Mouse (Mus musculus) telencephalon, adult 2 months (tissue): ENCODE measurements around the gene Abhd16a.

Experiments used
- DNase-seq: peaks from one replicate; pipeline ENCODE4 v3.0.0-alpha.2; 2011; ENCODE audit warnings: low read depth, low spot score

The Abhd16a gene

GRCm38 (mm10) chr17:35060071-35060470, 29.0 kb upstream of the Abhd16a start:
- DNase-seq, result no peak

GRCm38 (mm10) chr17:35060737-35061297, 28.2 kb upstream of the Abhd16a start:
- DNase-seq, result no peak

- DNase-seq, result no peak
Observed at GRCm38 (mm10) chr17:35061299-35061698, 27.8 kb upstream of the Abhd16a start.

- no peak for DNase-seq
Observed at GRCm38 (mm10) chr17:35063466-35063865, 25.6 kb upstream of the Abhd16a start.

- no peak for DNase-seq
Observed at GRCm38 (mm10) chr17:35064378-35064877, 24.6 kb upstream of the Abhd16a start.

- no peak for DNase-seq
Observed at GRCm38 (mm10) chr17:35064951-35065947, 23.8 kb upstream of the Abhd16a start, which contains the start of gene Ly6g6c. Gene Ly6g6c, plus strand, starts transcription at chr17:35065388.

GRCm38 (mm10) chr17:35066084-35066483, 23.0 kb upstream of the Abhd16a start, which contains the start of gene Mpig6b:
Gene Mpig6b, minus strand, starts transcription at chr17:35066184.
- DNase-seq, result no peak

GRCm38 (mm10) chr17:35068213-35068914, 20.7 kb upstream of the Abhd16a start:
- DNase-seq, result no peak

GRCm38 (mm10) chr17:35070556-35071229, 18.4 kb upstream of the Abhd16a start:
- DNase-seq, result no peak

- no peak for DNase-seq
Observed at GRCm38 (mm10) chr17:35071454-35071853, 17.6 kb upstream of the Abhd16a start.

- DNase-seq, result no peak
Observed at GRCm38 (mm10) chr17:35074097-35074496, 15.0 kb upstream of the Abhd16a start.

- no peak for DNase-seq
Observed at GRCm38 (mm10) chr17:35076507-35077176, 12.4 kb upstream of the Abhd16a start, which contains the start of gene Ly6g6e. Gene Ly6g6e, plus strand, starts transcription at chr17:35076902.

- no peak for DNase-seq
Observed at GRCm38 (mm10) chr17:35077285-35077684, 11.8 kb upstream of the Abhd16a start.

GRCm38 (mm10) chr17:35077786-35078233, 11.3 kb upstream of the Abhd16a start, which contains the start of gene Ly6g6d:
Gene Ly6g6d, minus strand, starts transcription at chr17:35078065.
- no peak for DNase-seq

GRCm38 (mm10) chr17:35079778-35080177, 9.3 kb upstream of the Abhd16a start:
- DNase-seq, result no peak

GRCm38 (mm10) chr17:35080248-35080647, 8.8 kb upstream of the Abhd16a start:
- no peak for DNase-seq

- no peak for DNase-seq
Observed at GRCm38 (mm10) chr17:35080710-35081109, 8.4 kb upstream of the Abhd16a start.

GRCm38 (mm10) chr17:35082841-35083576, 6.1 kb upstream of the Abhd16a start:
- no peak for DNase-seq

GRCm38 (mm10) chr17:35083929-35084497, 5.0 kb upstream of the Abhd16a start:
- no peak for DNase-seq
